Mouse (Mus musculus) heart, postnatal 0 days (tissue): ENCODE results near the gene Cntrl. TPM values are rescaled to one million over a fixed set of nuclear protein-coding genes. Genes with fewer than 3 reads are reported as not detected.
A peak's percentile ranks its signal among the peaks of the same experiment; 100 is the strongest.

ENCODE experiments used
- ATAC-seq: fragments of 200-750 bp; cut with Nextera tagmentation; 2 replicates; pipeline ENCODE4 v1.8.0; 2017; ENCODE audit warnings: low read depth, moderate number of reproducible peaks, moderate library complexity; ENCODE audit not compliant: insufficient read depth
- DNase-seq: peaks from one replicate; pipeline ENCODE4 v3.0.0-alpha.2; 2016; ENCODE audit warnings: low spot score
- H3K27ac ChIP-seq: fragments of 300-500 bp; sonication (generic); 2 replicates; pipeline ENCODE4 v1.5.1; 2014; ENCODE audit warnings: low read depth, mild to moderate bottlenecking
- H3K27me3 ChIP-seq: fragments of 300-500 bp; sonication (generic); 2 replicates; pipeline ENCODE4 v1.6.1; 2014; ENCODE audit warnings: low read length, mixed read lengths; ENCODE audit not compliant: control insufficient read depth, insufficient read depth
- H3K36me3 ChIP-seq: fragments of 300-500 bp; sonication (generic); replicated peaks from 2 replicates; pipeline ENCODE4 v1.6.1; 2014; ENCODE audit warnings: low read length, mixed read lengths; ENCODE audit not compliant: control insufficient read depth, insufficient read depth
- H3K4me1 ChIP-seq: fragments of 300-500 bp; sonication (generic); 2 replicates; pipeline ENCODE4 v1.6.1; 2014; ENCODE audit warnings: antibody characterized with exemption; ENCODE audit not compliant: control insufficient read depth, insufficient read depth
- H3K4me2 ChIP-seq: fragments of 300-500 bp; sonication (generic); 2 replicates; pipeline ENCODE4 v1.6.1; 2014; ENCODE audit warnings: low read depth, mild to moderate bottlenecking, low read length, moderate library complexity
- H3K4me3 ChIP-seq: fragments of 300-500 bp; sonication (generic); 2 replicates; pipeline ENCODE4 v1.5.1; 2014; ENCODE audit warnings: low read depth, low read length
- H3K9ac ChIP-seq: fragments of 300-500 bp; sonication (generic); replicated peaks from 2 replicates; pipeline ENCODE4 v1.6.1; 2014; ENCODE audit warnings: low read depth, low read length, mixed read lengths
- H3K9me3 ChIP-seq: fragments of 300-500 bp; sonication (generic); replicated peaks from 2 replicates; pipeline ENCODE4 v1.6.1; 2016; ENCODE audit warnings: low read length; ENCODE audit not compliant: control insufficient read depth
- CTCF ChIP-seq: IDR thresholded peaks from 2 replicates; pipeline ENCODE4 v1.5.1; 2016; ENCODE audit warnings: antibody characterized with exemption, control low read depth, low read depth
- EP300 ChIP-seq: IDR thresholded peaks from 2 replicates; pipeline ENCODE4 v1.6.1; 2016; ENCODE audit warnings: antibody characterized with exemption, low read depth
- WGBS: fragments of 180-500 bp; shearing (Covaris S2); extraction: QIAGEN DNeasy Blood & Tissue Kit; methylation state at CpG from one replicate; pipeline ENCODE4 v1.1.7; 2014; 5-methylcytosine and 5-hydroxymethylcytosine counted together
- polyA plus RNA-seq: library from polyadenylated mRNA; unstranded; fragments of >200 nt; fragmentation: Nextera tagmentation; extraction: Ambion mirVana; gene quantifications from 2 replicates; pipeline ENCODE4 v1.2.1, GENCODE M21; 2015
- total RNA-seq: library from RNA; depleted of rRNA; stranded (reverse); fragments of >200 nt; gene quantifications from 2 replicates; pipeline ENCODE4 v1.2.3, GENCODE M21; 2014; ENCODE audit warnings: low replicate concordance

The Cntrl gene
- total and polyA plus RNA-seq, 2 experiments from 2014 or later, result 5.8 to 8.6 TPM

- 43% methylated on average over 3 of the region's 3 CpGs for WGBS
- Histone ChIP-seq H3K27me3 (no peaks in the 10 kb centered on the region), H3K9me3 (no peaks in the 10 kb centered on the region), H3K27ac (no peak overlapping the region), H3K4me2 (no peak overlapping the region), H3K4me1 (no peaks in the 10 kb centered on the region), H3K4me3 (no peak overlapping the region), H3K36me3 (no peaks in the 10 kb centered on the region), H3K9ac (no peak overlapping the region)
- DNase-seq, result no peak
- ATAC-seq, result no peak
- no peak for TF ChIP-seq CTCF
- TF ChIP-seq EP300, result no peak
These were observed 4.4 kb upstream of the Cntrl start for GRCm38 (mm10) chr2:35104843-35105242.

- no peak overlapping the region for H3K4me3 ChIP-seq
- 53% methylated on average over 5 of the region's 5 CpGs for WGBS
- no peak overlapping the region for H3K9ac ChIP-seq
- no peak overlapping the region for H3K4me2 ChIP-seq
- TF ChIP-seq EP300, result no peak
- TF ChIP-seq CTCF, result peak; percentile 49
- no peaks in the 10 kb centered on the region for H3K27me3 ChIP-seq
- H3K9me3 ChIP-seq, result no peaks in the 10 kb centered on the region
- H3K4me1 ChIP-seq, result no peaks in the 10 kb centered on the region
- no peak for ATAC-seq
- DNase-seq, result peak; percentile 40
- H3K36me3 ChIP-seq, result no peaks in the 10 kb centered on the region
- H3K27ac ChIP-seq, result no peak overlapping the region
These were observed 1.2 kb upstream of the Cntrl start for GRCm38 (mm10) chr2:35107984-35108635.

- Histone ChIP-seq H3K4me3 (peak overlapping the region; percentile 78), H3K9me3 (no peaks in the 10 kb centered on the region), H3K27me3 (no peaks in the 10 kb centered on the region), H3K4me2 (peak overlapping the region; percentile 77), H3K27ac (peak overlapping the region; percentile 87), H3K4me1 (no peaks in the 10 kb centered on the region), H3K36me3 (no peaks in the 10 kb centered on the region), H3K9ac (peak overlapping the region; percentile 78)
- WGBS, result 32% methylated on average over 3 of the region's 3 CpGs
- DNase-seq (no peak), ATAC-seq (peak; percentile 36; the same call in 1 of the 2 replicates)
- TF ChIP-seq CTCF (peak; percentile 56), EP300 (no peak)
These were observed 580 bp upstream of the Cntrl start for GRCm38 (mm10) chr2:35108712-35109111.

GRCm38 (mm10) chr2:35109924-35110304 lies 622 bp downstream of the Cntrl start:
- H3K27ac ChIP-seq, result peak overlapping the region; percentile 87
- TF ChIP-seq EP300 (no peak), CTCF (no peak)
- no peaks in the 10 kb centered on the region for H3K9me3 ChIP-seq
- H3K4me3 ChIP-seq, result peak overlapping the region; percentile 78
- WGBS, result 3% methylated on average over 13 of the region's 13 CpGs
- H3K4me2 ChIP-seq, result peak overlapping the region; percentile 77
- ATAC-seq, result no peak
- DNase-seq, result no peak
- peak overlapping the region; percentile 78 for H3K9ac ChIP-seq
- no peaks in the 10 kb centered on the region for H3K36me3 ChIP-seq
- no peaks in the 10 kb centered on the region for H3K4me1 ChIP-seq
- H3K27me3 ChIP-seq, result no peaks in the 10 kb centered on the region

- no peak for TF ChIP-seq EP300
- TF ChIP-seq CTCF, result no peak
- H3K4me2 ChIP-seq, result peak overlapping the region; percentile 77; the same call in 1 of the 2 replicates
- ATAC-seq (no peak), DNase-seq (no peak)
- no peak overlapping the region for H3K4me3 ChIP-seq
- H3K4me1 ChIP-seq, result no peaks in the 10 kb centered on the region
- no peak overlapping the region for H3K27ac ChIP-seq
- H3K9me3 ChIP-seq, result no peaks in the 10 kb centered on the region
- H3K27me3 ChIP-seq, result no peaks in the 10 kb centered on the region
- no peak overlapping the region for H3K9ac ChIP-seq
- WGBS, result 53% methylated on average over 2 of the region's 2 CpGs
- H3K36me3 ChIP-seq, result 0 out of 2 replicates have a peak, but pooled peaks cover 3% of the 10 kb centered on the region
These were observed 1.2 kb downstream of the Cntrl start for GRCm38 (mm10) chr2:35110521-35110920.

- Histone ChIP-seq H3K27me3 (no peaks in the 10 kb centered on the region), H3K4me1 (no peaks in the 10 kb centered on the region), H3K36me3 (peaks cover 27% of the 10 kb centered on the region), H3K27ac (no peak overlapping the region), H3K9me3 (no peaks in the 10 kb centered on the region), H3K4me3 (no peak overlapping the region), H3K4me2 (no peak overlapping the region), H3K9ac (no peak overlapping the region)
- no peak for TF ChIP-seq EP300
- peak; percentile 20 for TF ChIP-seq CTCF
- DNase-seq, result no peak
- ATAC-seq, result no peak
- 73% methylated on average over 7 of the region's 7 CpGs for WGBS
These were observed 15.4 kb downstream of the Cntrl start for GRCm38 (mm10) chr2:35124716-35125115.
